Mouse (Mus musculus): ENCODE data around the gene Faim2. TPM values are rescaled to one million over a fixed set of nuclear protein-coding genes. Genes with fewer than 3 reads are reported as not detected.

The Faim2 gene
- polyA plus RNA-seq, 1 experiment from 2014 or later = 0.21 TPM

DNA sequence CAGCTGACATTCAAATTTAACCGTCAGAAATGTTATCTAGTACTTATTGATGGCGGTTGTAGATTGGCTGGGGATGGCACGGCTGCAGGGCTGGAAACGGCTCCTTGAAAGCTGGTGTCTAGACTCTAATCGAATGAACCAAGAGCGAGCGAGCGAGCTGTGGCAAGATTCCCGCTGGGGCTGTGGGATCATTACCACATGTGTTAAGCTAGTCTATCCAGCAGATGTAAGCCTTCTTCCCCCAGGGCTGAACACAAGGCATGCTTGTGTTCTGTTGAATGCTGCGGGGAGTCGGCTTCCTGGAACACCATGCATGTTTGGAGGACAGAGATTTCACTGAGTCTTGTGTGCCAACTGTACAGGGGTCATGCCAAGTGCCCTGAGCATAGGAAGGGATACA lies 18.6 kb upstream of the Faim2 start:
- H3K4me1 ChIP-seq (replicated peaks; ENCODE audit: control insufficient read depth, insufficient read depth, low read length) = no peaks in the 10 kb centered on the region
- H3K27ac ChIP-seq (ENCODE audit: low read depth, low read length) = no peak overlapping the region
- H3K4me3 ChIP-seq (ENCODE audit: low read depth, low read length) = no peak overlapping the region
- WGBS = 84% methylated on average over 11 of the region's 11 CpGs
- H3K36me3 ChIP-seq (ENCODE audit: control insufficient read depth, insufficient read depth, low read length) = no peaks in the 10 kb centered on the region
- DNase-seq (ENCODE audit: low spot score) = peak; percentile 56
- no peak overlapping the region for H3K4me2 ChIP-seq (ENCODE audit: low read depth, low read length, severe bottlenecking)
- no peaks in the 10 kb centered on the region for H3K9me3 ChIP-seq (ENCODE audit: control insufficient read depth, low read length)
- H3K27me3 ChIP-seq (ENCODE audit: control insufficient read depth, insufficient read depth, low read length) = no peaks in the 10 kb centered on the region
- ATAC-seq (replicated peaks; ENCODE audit: low FRiP score) = no peak
- no peak overlapping the region for H3K9ac ChIP-seq (ENCODE audit: low read length)

DNA sequence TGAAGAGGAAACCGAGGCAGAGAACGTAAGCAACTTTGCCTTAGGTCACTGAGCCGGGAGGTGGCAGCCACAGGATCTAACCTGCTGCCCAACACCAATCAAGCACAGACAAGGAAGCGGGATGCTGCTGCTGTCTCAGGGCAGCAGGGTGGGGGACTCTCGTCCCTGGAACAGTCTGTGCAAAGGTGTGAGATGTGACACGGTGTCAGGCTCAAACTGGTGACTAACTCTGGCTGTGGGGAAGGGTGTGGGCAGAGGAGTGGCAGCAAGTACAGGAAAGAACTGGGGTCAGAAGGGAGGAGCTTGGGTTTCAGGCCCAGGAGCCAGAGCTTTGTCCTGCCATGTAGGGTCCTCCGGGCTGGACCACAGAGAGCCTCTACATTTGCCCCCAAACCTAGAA lies 16.1 kb upstream of the Faim2 start:
- Histone ChIP-seq H3K4me3 (ENCODE audit: low read depth, low read length) (no peak overlapping the region), H3K27me3 (ENCODE audit: control insufficient read depth, insufficient read depth, low read length) (no peaks in the 10 kb centered on the region), H3K36me3 (ENCODE audit: control insufficient read depth, insufficient read depth, low read length) (no peaks in the 10 kb centered on the region), H3K4me1 (replicated peaks; ENCODE audit: control insufficient read depth, insufficient read depth, low read length) (no peaks in the 10 kb centered on the region), H3K4me2 (ENCODE audit: low read depth, low read length, severe bottlenecking) (no peak overlapping the region), H3K27ac (ENCODE audit: low read depth, low read length) (no peak overlapping the region), H3K9me3 (ENCODE audit: control insufficient read depth, low read length) (no peaks in the 10 kb centered on the region), H3K9ac (ENCODE audit: low read length) (no peak overlapping the region)
- DNase-seq (ENCODE audit: low spot score) = no peak
- 79% methylated on average over 7 of the region's 7 CpGs for WGBS
- no peak for ATAC-seq (replicated peaks; ENCODE audit: low FRiP score)

DNA sequence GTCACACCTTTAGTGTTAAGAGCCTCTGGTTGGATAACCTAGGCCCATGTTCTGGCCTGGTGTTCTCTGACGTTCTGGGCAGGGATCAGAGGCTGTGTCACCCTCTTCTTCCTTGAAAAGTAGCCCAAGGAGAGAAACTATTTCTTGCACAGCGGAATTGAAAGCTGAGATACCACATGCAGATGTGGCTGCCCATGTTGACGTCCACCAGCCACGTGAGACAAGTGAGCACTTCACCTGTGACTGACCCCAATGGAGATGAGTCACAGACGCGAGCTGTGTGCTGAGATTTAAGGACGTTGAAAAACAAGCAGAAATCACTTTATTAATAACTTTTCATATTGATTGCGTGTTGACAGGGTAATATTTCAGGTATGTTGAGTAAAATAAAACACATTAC lies 11.9 kb upstream of the Faim2 start:
- ATAC-seq (replicated peaks; ENCODE audit: low FRiP score) = no peak
- H3K27ac ChIP-seq (ENCODE audit: low read depth, low read length) = no peak overlapping the region
- DNase-seq (ENCODE audit: low spot score) = no peak

DNA sequence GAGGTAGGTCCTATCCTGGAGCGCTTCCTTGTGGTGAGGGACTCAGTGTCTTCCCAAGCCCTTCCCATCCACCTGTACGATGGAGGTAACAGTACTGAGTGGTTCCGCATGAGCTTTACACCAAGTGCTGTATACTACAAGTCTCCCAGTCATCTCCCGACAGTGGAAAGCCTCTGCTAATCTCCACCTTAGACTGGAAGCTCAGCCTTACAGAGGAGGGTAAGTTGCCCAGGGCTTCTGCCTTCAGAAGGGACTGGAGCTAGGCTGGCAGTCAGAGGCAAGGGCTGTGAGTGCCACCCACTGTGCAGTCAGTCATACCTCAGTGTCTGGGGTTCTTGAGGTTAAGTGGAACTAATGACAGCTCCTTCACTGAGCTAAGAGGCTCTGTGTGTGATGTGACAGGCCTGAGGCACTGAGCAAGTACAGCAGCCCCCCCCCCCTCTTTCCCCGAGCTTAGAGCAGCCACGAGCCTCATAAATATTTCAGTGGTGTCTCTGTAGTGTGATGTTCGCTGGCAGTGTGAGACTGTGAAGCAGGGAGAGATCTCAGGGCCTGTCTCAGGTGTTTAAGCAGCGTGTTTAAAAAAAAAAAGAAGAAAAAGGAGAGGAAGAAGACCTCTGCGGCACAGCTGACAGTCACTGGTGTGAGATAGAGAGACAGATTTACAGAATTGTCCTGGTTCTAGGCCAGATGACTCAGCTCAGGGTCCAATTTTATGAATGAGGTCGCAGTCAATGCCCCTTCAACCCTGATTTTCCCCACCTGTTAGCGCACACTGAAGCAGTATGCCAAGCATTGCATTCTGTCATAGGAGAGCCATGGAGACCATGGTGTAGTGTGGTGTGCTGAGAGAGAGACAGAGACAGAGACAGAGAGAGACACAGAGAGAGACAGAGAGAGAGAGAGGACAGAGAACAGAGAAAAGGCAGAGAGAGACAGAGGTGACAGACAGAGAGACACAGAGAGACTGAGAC lies 9.2 kb upstream of the Faim2 start:
- H3K9me3 ChIP-seq (ENCODE audit: control insufficient read depth, low read length) = no peaks in the 10 kb centered on the region
- no peaks in the 10 kb centered on the region for H3K36me3 ChIP-seq (ENCODE audit: control insufficient read depth, insufficient read depth, low read length)
- no peak overlapping the region for H3K27ac ChIP-seq (ENCODE audit: low read depth, low read length)
- ATAC-seq (replicated peaks; ENCODE audit: low FRiP score) (no peak), DNase-seq (ENCODE audit: low spot score) (no peak)
- 0 out of 2 replicates have a peak, but pooled peaks cover 3% of the 10 kb centered on the region for H3K4me1 ChIP-seq (replicated peaks; ENCODE audit: control insufficient read depth, insufficient read depth, low read length)
- 56% methylated on average over 11 of the region's 11 CpGs for WGBS
- H3K4me3 ChIP-seq (ENCODE audit: low read depth, low read length) = no peak overlapping the region
- H3K9ac ChIP-seq (ENCODE audit: low read length) = no peak overlapping the region
- no peak overlapping the region for H3K4me2 ChIP-seq (ENCODE audit: low read depth, low read length, severe bottlenecking)
- H3K27me3 ChIP-seq (ENCODE audit: control insufficient read depth, insufficient read depth, low read length) = no peaks in the 10 kb centered on the region

More for the DNA sequence above, 11.9 kb upstream of the Faim2 start:
- WGBS = 76% methylated on average over 8 of the region's 8 CpGs
- H3K9ac ChIP-seq (ENCODE audit: low read length) = no peak overlapping the region
- no peaks in the 10 kb centered on the region for H3K27me3 ChIP-seq (ENCODE audit: control insufficient read depth, insufficient read depth, low read length)
- H3K4me1 ChIP-seq (replicated peaks; ENCODE audit: control insufficient read depth, insufficient read depth, low read length) = 0 out of 2 replicates have a peak, but pooled peaks cover 3% of the 10 kb centered on the region
- no peaks in the 10 kb centered on the region for H3K36me3 ChIP-seq (ENCODE audit: control insufficient read depth, insufficient read depth, low read length)
- H3K9me3 ChIP-seq (ENCODE audit: control insufficient read depth, low read length) = no peaks in the 10 kb centered on the region
- H3K4me3 ChIP-seq (ENCODE audit: low read depth, low read length) = no peak overlapping the region
- no peak overlapping the region for H3K4me2 ChIP-seq (ENCODE audit: low read depth, low read length, severe bottlenecking)

DNA sequence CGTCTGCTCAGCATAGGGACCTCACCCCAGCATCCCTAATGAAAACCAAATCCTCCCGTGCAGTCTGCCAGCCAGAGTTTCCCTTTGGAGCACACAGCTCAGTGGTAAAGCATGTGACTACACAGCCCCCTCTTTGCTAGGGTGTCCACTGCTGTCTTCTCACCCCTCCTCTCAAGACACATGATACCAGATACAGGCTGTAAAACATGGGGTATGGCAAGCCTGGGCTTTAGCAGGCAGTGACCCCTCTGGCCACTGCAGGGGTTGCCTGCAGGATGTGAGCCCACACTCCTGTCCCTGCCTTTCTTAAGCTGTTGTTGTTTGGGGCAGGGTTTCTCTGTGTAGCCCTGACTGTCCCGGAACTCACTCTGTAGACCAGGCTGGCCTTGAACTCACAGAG lies 4.1 kb upstream of the Faim2 start:
- 64% methylated on average over 3 of the region's 3 CpGs for WGBS
- DNase-seq (ENCODE audit: low spot score) = no peak

DNA sequence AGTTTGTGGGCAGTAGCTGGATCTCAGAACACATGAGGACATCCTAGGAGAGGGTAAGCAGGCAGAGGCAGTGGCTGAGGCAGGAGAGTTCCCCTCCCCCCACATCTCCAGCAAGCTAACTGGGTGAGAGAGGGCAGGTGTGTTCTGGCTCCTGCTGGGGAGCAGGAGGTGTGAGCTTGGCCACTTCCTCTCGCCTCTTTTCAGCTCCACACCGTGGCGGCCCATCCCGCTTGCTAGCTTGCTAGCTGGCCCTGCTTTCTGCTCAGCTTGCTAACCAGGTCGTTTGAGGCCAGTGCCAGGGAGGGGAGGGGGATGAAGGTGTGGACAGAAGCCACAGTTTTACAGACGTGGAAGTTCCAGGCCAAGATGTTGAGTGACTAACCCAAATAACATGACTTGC lies 3.2 kb upstream of the Faim2 start:
- ATAC-seq (replicated peaks; ENCODE audit: low FRiP score) (no peak), DNase-seq (ENCODE audit: low spot score) (no peak)
- WGBS = 46% methylated on average over 6 of the region's 6 CpGs
- Histone ChIP-seq H3K4me2 (ENCODE audit: low read depth, low read length, severe bottlenecking) (no peak overlapping the region), H3K9me3 (ENCODE audit: control insufficient read depth, low read length) (no peaks in the 10 kb centered on the region), H3K27me3 (ENCODE audit: control insufficient read depth, insufficient read depth, low read length) (no peaks in the 10 kb centered on the region), H3K36me3 (ENCODE audit: control insufficient read depth, insufficient read depth, low read length) (no peaks in the 10 kb centered on the region), H3K9ac (ENCODE audit: low read length) (no peak overlapping the region), H3K27ac (ENCODE audit: low read depth, low read length) (no peak overlapping the region), H3K4me1 (replicated peaks; ENCODE audit: control insufficient read depth, insufficient read depth, low read length) (peaks cover 7% of the 10 kb centered on the region; the same call in 1 of the 2 replicates), H3K4me3 (ENCODE audit: low read depth, low read length) (no peak overlapping the region)

More for the DNA sequence above, 4.1 kb upstream of the Faim2 start:
- Histone ChIP-seq H3K27ac (ENCODE audit: low read depth, low read length) (no peak overlapping the region), H3K4me2 (ENCODE audit: low read depth, low read length, severe bottlenecking) (no peak overlapping the region), H3K4me1 (replicated peaks; ENCODE audit: control insufficient read depth, insufficient read depth, low read length) (peaks cover 9% of the 10 kb centered on the region; the same call in 1 of the 2 replicates), H3K9me3 (ENCODE audit: control insufficient read depth, low read length) (no peaks in the 10 kb centered on the region), H3K27me3 (ENCODE audit: control insufficient read depth, insufficient read depth, low read length) (no peaks in the 10 kb centered on the region), H3K36me3 (ENCODE audit: control insufficient read depth, insufficient read depth, low read length) (no peaks in the 10 kb centered on the region), H3K4me3 (ENCODE audit: low read depth, low read length) (no peak overlapping the region), H3K9ac (ENCODE audit: low read length) (no peak overlapping the region)
- no peak for ATAC-seq (replicated peaks; ENCODE audit: low FRiP score)

DNA sequence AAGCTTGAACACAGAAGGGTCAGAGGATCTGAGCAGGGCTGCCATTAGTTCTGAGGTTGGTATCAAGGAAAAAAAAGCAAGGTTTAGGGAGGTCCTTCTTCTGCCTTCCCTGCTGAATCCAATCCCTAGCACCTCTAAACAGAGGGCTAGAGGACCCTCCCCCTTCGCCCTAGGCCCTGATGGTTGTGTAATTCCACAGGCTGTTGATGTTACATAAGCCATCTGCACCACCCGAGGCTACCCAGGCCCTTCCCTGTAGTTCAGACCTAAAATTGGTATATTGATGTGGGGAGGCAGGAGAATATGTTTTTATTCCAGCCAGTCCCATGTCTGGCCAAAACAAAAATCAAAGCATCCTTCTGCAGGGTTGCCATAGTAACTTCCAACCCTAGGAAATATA lies 1.3 kb downstream of the Faim2 start:
- ATAC-seq (replicated peaks; ENCODE audit: low FRiP score) = no peak
- no peaks in the 10 kb centered on the region for H3K27me3 ChIP-seq (ENCODE audit: control insufficient read depth, insufficient read depth, low read length)
- WGBS = 74% methylated on average over 2 of the region's 2 CpGs
- H3K9me3 ChIP-seq (ENCODE audit: control insufficient read depth, low read length) = no peaks in the 10 kb centered on the region
- H3K4me3 ChIP-seq (ENCODE audit: low read depth, low read length) = no peak overlapping the region
- no peak overlapping the region for H3K9ac ChIP-seq (ENCODE audit: low read length)
- no peak overlapping the region for H3K4me2 ChIP-seq (ENCODE audit: low read depth, low read length, severe bottlenecking)
- no peak for DNase-seq (ENCODE audit: low spot score)
- H3K27ac ChIP-seq (ENCODE audit: low read depth, low read length) = no peak overlapping the region
- H3K4me1 ChIP-seq (replicated peaks; ENCODE audit: control insufficient read depth, insufficient read depth, low read length) = peaks cover 7% of the 10 kb centered on the region; the same call in 1 of the 2 replicates
- no peaks in the 10 kb centered on the region for H3K36me3 ChIP-seq (ENCODE audit: control insufficient read depth, insufficient read depth, low read length)

DNA sequence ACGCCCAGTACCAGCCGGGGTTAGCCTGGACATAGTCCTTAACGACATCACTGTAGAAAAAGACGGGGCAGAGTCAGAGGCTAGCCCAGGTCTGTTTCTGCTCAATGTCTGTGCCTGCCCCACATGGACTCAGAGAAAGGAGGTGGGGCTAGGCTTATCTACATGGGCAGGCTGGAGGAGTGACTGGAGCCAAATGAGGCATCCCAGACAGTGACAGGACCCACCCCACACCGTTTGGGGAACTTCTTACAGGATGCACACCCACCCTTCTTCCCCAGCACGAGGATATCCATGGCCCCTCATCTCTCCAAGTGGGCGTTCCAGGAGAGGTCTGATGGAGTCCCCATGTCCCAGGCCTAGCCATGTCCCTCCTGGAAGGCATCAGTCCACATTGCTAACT lies 7.7 kb downstream of the Faim2 start:
- ATAC-seq (replicated peaks; ENCODE audit: low FRiP score) (no peak), DNase-seq (ENCODE audit: low spot score) (no peak)
- no peak overlapping the region for H3K4me2 ChIP-seq (ENCODE audit: low read depth, low read length, severe bottlenecking)
- no peaks in the 10 kb centered on the region for H3K9me3 ChIP-seq (ENCODE audit: control insufficient read depth, low read length)
- no peak overlapping the region for H3K4me3 ChIP-seq (ENCODE audit: low read depth, low read length)
- no peak overlapping the region for H3K9ac ChIP-seq (ENCODE audit: low read length)
- H3K27me3 ChIP-seq (ENCODE audit: control insufficient read depth, insufficient read depth, low read length) = no peaks in the 10 kb centered on the region
- no peaks in the 10 kb centered on the region for H3K36me3 ChIP-seq (ENCODE audit: control insufficient read depth, insufficient read depth, low read length)
- no peak overlapping the region for H3K27ac ChIP-seq (ENCODE audit: low read depth, low read length)
- WGBS = 80% methylated on average over 7 of the region's 7 CpGs
- no peaks in the 10 kb centered on the region for H3K4me1 ChIP-seq (replicated peaks; ENCODE audit: control insufficient read depth, insufficient read depth, low read length)

DNA sequence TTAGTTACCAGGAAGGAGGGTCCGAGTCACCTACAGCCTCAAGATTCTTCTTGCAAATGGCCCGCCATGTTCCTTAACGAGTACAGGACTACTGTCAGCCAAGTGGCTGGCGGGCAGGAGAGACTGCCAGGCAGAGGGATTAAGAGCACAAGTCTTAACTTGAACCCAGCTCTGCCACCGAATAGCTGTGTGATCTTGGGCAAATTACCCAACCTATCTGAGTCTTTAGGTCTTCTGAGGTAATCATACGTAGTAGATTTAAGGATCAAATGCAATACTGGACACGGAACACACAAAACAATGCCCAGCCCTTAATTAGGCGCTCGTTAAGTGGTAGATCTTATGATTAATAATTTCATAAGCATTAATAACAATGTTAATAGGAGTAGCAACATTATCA lies 8.3 kb downstream of the Faim2 start:
- Histone ChIP-seq H3K4me2 (ENCODE audit: low read depth, low read length, severe bottlenecking) (no peak overlapping the region), H3K4me3 (ENCODE audit: low read depth, low read length) (no peak overlapping the region), H3K4me1 (replicated peaks; ENCODE audit: control insufficient read depth, insufficient read depth, low read length) (no peaks in the 10 kb centered on the region), H3K27me3 (ENCODE audit: control insufficient read depth, insufficient read depth, low read length) (no peaks in the 10 kb centered on the region), H3K27ac (ENCODE audit: low read depth, low read length) (no peak overlapping the region), H3K9ac (ENCODE audit: low read length) (no peak overlapping the region), H3K36me3 (ENCODE audit: control insufficient read depth, insufficient read depth, low read length) (no peaks in the 10 kb centered on the region), H3K9me3 (ENCODE audit: control insufficient read depth, low read length) (no peaks in the 10 kb centered on the region)
- 83% methylated on average over 9 of the region's 9 CpGs for WGBS
- DNase-seq (ENCODE audit: low spot score) = no peak
- no peak for ATAC-seq (replicated peaks; ENCODE audit: low FRiP score)

Measured in forebrain, embryonic 11.5 days (tissue).